Mouse (Mus musculus) limb, embryonic 14.5 days (tissue): ENCODE measurements around the gene Adgrf4. TPM values are rescaled to one million over a fixed set of nuclear protein-coding genes. Genes with fewer than 3 reads are reported as not detected.

Source experiments
- ATAC-seq: fragments of 200-750 bp; cut with Nextera tagmentation; 2 replicates; pipeline ENCODE4 v1.8.0; 2017; ENCODE audit warnings: low read depth, moderate number of reproducible peaks, moderate TSS enrichment; ENCODE audit not compliant: low FRiP score
- DNase-seq: peaks from one replicate; pipeline ENCODE4 v3.0.0-alpha.2; 2015; ENCODE audit warnings: low spot score
- H3K27ac ChIP-seq: fragments of 300-500 bp; sonication (generic); replicated peaks from 2 replicates; pipeline ENCODE4 v1.5.1; 2014; ENCODE audit warnings: low read depth, mild to moderate bottlenecking, low read length, moderate library complexity, mixed read lengths
- H3K27me3 ChIP-seq: fragments of 300-500 bp; sonication (generic); 2 replicates; pipeline ENCODE4 v1.6.1; 2014; ENCODE audit warnings: low read length, mixed read lengths; ENCODE audit not compliant: control insufficient read depth, insufficient read depth
- H3K36me3 ChIP-seq: fragments of 300-500 bp; sonication (generic); 2 replicates; pipeline ENCODE4 v1.6.1; 2014; ENCODE audit warnings: mild to moderate bottlenecking, low read length, moderate library complexity, mixed read lengths; ENCODE audit not compliant: control insufficient read depth, insufficient read depth
- H3K4me1 ChIP-seq: fragments of 300-500 bp; sonication (generic); 2 replicates; pipeline ENCODE4 v1.6.1; 2014; ENCODE audit warnings: antibody characterized with exemption, low read length, mixed read lengths; ENCODE audit not compliant: control insufficient read depth, insufficient read depth
- H3K4me2 ChIP-seq: fragments of 300-500 bp; sonication (generic); replicated peaks from 2 replicates; pipeline ENCODE4 v1.6.1; 2014; ENCODE audit warnings: low read depth, mild to moderate bottlenecking, low read length, moderate library complexity; ENCODE audit not compliant: severe bottlenecking
- H3K4me3 ChIP-seq: fragments of 300-500 bp; sonication (generic); replicated peaks from 2 replicates; pipeline ENCODE4 v1.5.1; 2014; ENCODE audit warnings: low read length
- H3K9ac ChIP-seq: fragments of 300-500 bp; sonication (generic); 2 replicates; pipeline ENCODE4 v1.6.1; 2014; ENCODE audit warnings: mild to moderate bottlenecking, low read depth, low read length, moderate library complexity; ENCODE audit not compliant: severe bottlenecking
- H3K9me3 ChIP-seq: fragments of 300-500 bp; sonication (generic); 2 replicates; pipeline ENCODE4 v1.6.1; 2016; ENCODE audit warnings: low read length; ENCODE audit not compliant: control insufficient read depth
- POLR2A ChIP-seq: fragments of 200-500 bp; IDR thresholded peaks from 2 replicates; pipeline ENCODE4 v1.8.0; 2012; ENCODE audit warnings: inconsistent platforms, mild to moderate bottlenecking, moderate library complexity, borderline replicate concordance; ENCODE audit not compliant: insufficient read depth, insufficient read length; ENCODE audit errors: extremely low read depth
- WGBS: fragments of 180-500 bp; shearing (Covaris S2); extraction: QIAGEN DNeasy Blood & Tissue Kit; methylation state at CpG from one replicate; pipeline ENCODE4 v1.1.7; 2014; 5-methylcytosine and 5-hydroxymethylcytosine counted together
- polyA plus RNA-seq, 2 experiments: library from polyadenylated mRNA; depleted of rRNA in 1 of 2; stranded (reverse) in 1 of 2; unstranded in 1 of 2; fragments of >200 nt; fragmentation: Nextera tagmentation in 1 of 2; extraction: Ambion mirVana in 1 of 2; gene quantifications; 2 replicates each; pipeline versions ENCODE4 v1.2.1 to v1.2.3; 2012 to 2014

The Adgrf4 gene
- polyA plus RNA-seq (2012; rRNA removed) (2.1 and 2.5 TPM in 2 replicates), polyA plus RNA-seq (2014; fragmentation: Nextera tagmentation; extraction: Ambion mirVana) (4.6 and 6.0 TPM in 2 replicates)

GRCm38 (mm10) chr17:42692136-42692535 is at the start of gene Adgrf4:
Gene Adgrf4 (minus strand): TSS chr17:42692284.
- 83% methylated on average over 10 of the region's 10 CpGs for WGBS
- Histone ChIP-seq H3K9ac (no peak within 1 kb of the TSS), H3K27ac (no peak within 1 kb of the TSS), H3K4me3 (no peak within 1 kb of the TSS), H3K36me3 (no peaks in the 10 kb centered on the region), H3K27me3 (no peaks in the 10 kb centered on the region), H3K9me3 (no peaks in the 10 kb centered on the region), H3K4me1 (no peaks in the 10 kb centered on the region), H3K4me2 (no peak within 1 kb of the TSS)
- no peak for DNase-seq
- no peak for TF ChIP-seq POLR2A
- ATAC-seq = no peak

- TF ChIP-seq POLR2A = no peak
- no peak within 1 kb of the TSS for H3K9ac ChIP-seq
- H3K4me2 ChIP-seq = no peak within 1 kb of the TSS
- ATAC-seq (no peak), DNase-seq (no peak)
- H3K4me3 ChIP-seq = no peak within 1 kb of the TSS
- H3K9me3 ChIP-seq = no peaks in the 10 kb centered on the region
- H3K27ac ChIP-seq = no peak within 1 kb of the TSS
- no peaks in the 10 kb centered on the region for H3K36me3 ChIP-seq
- 37% methylated on average over 7 of the region's 7 CpGs for WGBS
- H3K27me3 ChIP-seq = no peaks in the 10 kb centered on the region
- H3K4me1 ChIP-seq = no peaks in the 10 kb centered on the region
These were observed 49.7 kb upstream of the Adgrf4 start, which contains the start of gene Adgrf2 for GRCm38 (mm10) chr17:42741801-42742217. Gene Adgrf2 (minus strand): TSS chr17:42742179.

GRCm38 (mm10) chr17:42738794-42739193 is 46.7 kb upstream of the Adgrf4 start:
- Histone ChIP-seq H3K4me1 (no peaks in the 10 kb centered on the region), H3K4me2 (no peak overlapping the region), H3K9me3 (no peaks in the 10 kb centered on the region), H3K27ac (no peak overlapping the region), H3K4me3 (no peak overlapping the region), H3K27me3 (no peaks in the 10 kb centered on the region), H3K36me3 (no peaks in the 10 kb centered on the region), H3K9ac (no peak overlapping the region)
- TF ChIP-seq POLR2A = no peak
- ATAC-seq = no peak
- 85% methylated on average over 6 of the region's 6 CpGs for WGBS
- no peak for DNase-seq

- Histone ChIP-seq H3K27me3 (no peaks in the 10 kb centered on the region), H3K36me3 (no peaks in the 10 kb centered on the region), H3K9me3 (no peaks in the 10 kb centered on the region), H3K4me2 (no peak overlapping the region), H3K9ac (no peak overlapping the region), H3K4me1 (no peaks in the 10 kb centered on the region), H3K27ac (no peak overlapping the region), H3K4me3 (no peak overlapping the region)
- DNase-seq (no peak), ATAC-seq (no peak)
- no peak for TF ChIP-seq POLR2A
- 46% methylated on average over 3 of the region's 3 CpGs for WGBS
These were observed 25.1 kb upstream of the Adgrf4 start for GRCm38 (mm10) chr17:42717161-42717560.

GRCm38 (mm10) chr17:42714991-42715390 is 22.9 kb upstream of the Adgrf4 start:
- no peaks in the 10 kb centered on the region for H3K4me1 ChIP-seq
- H3K27ac ChIP-seq = no peak overlapping the region
- H3K4me2 ChIP-seq = no peak overlapping the region
- H3K4me3 ChIP-seq = no peak overlapping the region
- ATAC-seq = no peak
- no peaks in the 10 kb centered on the region for H3K27me3 ChIP-seq
- no peaks in the 10 kb centered on the region for H3K9me3 ChIP-seq
- no peak for TF ChIP-seq POLR2A
- WGBS = 89% methylated on average over 7 of the region's 7 CpGs
- no peaks in the 10 kb centered on the region for H3K36me3 ChIP-seq
- no peak overlapping the region for H3K9ac ChIP-seq
- DNase-seq = no peak

- WGBS = 87% methylated on average over 7 of the region's 7 CpGs
- Histone ChIP-seq H3K4me3 (no peak overlapping the region), H3K27me3 (no peaks in the 10 kb centered on the region), H3K4me1 (no peaks in the 10 kb centered on the region), H3K9ac (no peak overlapping the region), H3K4me2 (no peak overlapping the region), H3K9me3 (no peaks in the 10 kb centered on the region), H3K27ac (no peak overlapping the region), H3K36me3 (no peaks in the 10 kb centered on the region)
- ATAC-seq (no peak), DNase-seq (no peak)
- TF ChIP-seq POLR2A = no peak
These were observed 18.6 kb upstream of the Adgrf4 start for GRCm38 (mm10) chr17:42710717-42711116.
